Mouse (Mus musculus): ENCODE results near the gene Pecam1. TPM values are rescaled to one million over a fixed set of nuclear protein-coding genes. Genes with fewer than 3 reads are reported as not detected.
"Not testable (repeated sequence)": the region's sequence is repeated elsewhere in the genome, so short reads cannot be mapped to it uniquely, and the experiment has no call there.

Gene Pecam1
- total RNA-seq, 1 experiment from 2014 or later: 110 TPM

DNA sequence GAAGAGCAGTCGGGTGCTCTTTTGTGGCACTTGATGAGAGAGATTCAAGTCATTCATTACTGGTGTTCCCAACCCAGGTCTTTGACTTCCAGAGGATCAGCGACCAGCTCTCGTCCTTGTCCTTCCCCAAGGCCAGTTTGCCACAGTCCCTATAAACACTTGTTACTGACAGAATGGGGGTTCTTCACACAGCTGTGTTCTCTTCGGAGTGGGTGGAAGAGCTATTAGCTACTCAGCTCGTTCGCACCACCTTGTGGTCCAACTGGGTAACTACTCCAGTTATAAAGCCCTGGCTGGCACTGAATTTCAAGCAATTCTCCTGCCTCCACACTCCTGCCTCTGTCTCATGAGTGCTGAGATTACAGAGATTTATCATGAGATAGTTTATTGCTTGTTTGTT is 122.7 kb downstream of the Pecam1 start:
- peak; percentile 84 for DNase-seq

- no peak for DNase-seq
Observed at GRCm38 (mm10) chr11:106625577-106625976, 124.9 kb downstream of the Pecam1 start.

DNA sequence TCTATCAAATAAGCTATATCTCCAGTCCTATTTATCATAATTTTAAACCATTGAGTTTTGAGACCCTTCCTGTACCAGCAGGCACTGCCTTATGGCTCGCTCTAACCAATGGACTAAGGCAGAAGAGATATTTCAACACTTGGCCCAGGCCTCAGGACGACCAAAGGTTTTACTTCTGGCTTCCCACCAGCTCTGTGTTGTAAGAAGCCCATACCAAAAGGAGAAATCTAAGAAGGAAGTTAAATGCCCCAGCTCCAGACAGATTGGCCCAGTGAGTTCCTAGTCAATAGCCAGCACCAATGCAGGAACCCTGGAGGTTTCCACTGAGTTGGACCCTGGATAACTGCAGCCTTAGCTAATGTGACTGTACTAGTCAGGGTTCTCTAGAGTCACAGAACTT is 126.8 kb downstream of the Pecam1 start:
- DNase-seq: peak; percentile 51

- no peak for DNase-seq
Observed at GRCm38 (mm10) chr11:106622056-106622455, 128.4 kb downstream of the Pecam1 start.

- DNase-seq: not testable (repeated sequence)
Observed at GRCm38 (mm10) chr11:106618768-106619167, 131.7 kb downstream of the Pecam1 start.

GRCm38 (mm10) chr11:106617821-106618580 is 132.4 kb downstream of the Pecam1 start:
- peak; percentile 22 for DNase-seq

DNA sequence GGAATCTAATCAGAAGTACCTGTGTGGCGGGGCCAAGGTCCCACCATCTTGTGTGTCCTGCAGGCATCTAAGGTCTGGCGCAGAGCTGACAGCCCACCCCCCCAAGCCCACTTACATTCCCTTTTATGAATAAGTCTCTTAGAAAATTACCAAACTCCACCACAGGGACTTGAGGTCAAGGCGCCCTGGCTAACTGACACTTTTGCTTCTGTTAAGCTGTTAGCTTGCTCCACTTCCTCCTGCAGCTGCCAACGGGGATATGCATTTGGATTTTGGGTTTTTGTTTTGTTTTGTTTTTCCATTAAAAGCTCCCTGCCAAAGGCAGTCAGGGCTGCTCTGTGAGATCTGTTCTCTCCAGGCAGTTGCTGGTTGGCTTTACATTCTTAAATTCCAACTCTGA is 134.9 kb downstream of the Pecam1 start:
- DNase-seq: no peak

GRCm38 (mm10) chr11:106614339-106614645 is 136.1 kb downstream of the Pecam1 start:
- DNase-seq: peak; percentile 18

GRCm38 (mm10) chr11:106613638-106614338 is 136.6 kb downstream of the Pecam1 start:
- DNase-seq: peak; percentile 38

DNA sequence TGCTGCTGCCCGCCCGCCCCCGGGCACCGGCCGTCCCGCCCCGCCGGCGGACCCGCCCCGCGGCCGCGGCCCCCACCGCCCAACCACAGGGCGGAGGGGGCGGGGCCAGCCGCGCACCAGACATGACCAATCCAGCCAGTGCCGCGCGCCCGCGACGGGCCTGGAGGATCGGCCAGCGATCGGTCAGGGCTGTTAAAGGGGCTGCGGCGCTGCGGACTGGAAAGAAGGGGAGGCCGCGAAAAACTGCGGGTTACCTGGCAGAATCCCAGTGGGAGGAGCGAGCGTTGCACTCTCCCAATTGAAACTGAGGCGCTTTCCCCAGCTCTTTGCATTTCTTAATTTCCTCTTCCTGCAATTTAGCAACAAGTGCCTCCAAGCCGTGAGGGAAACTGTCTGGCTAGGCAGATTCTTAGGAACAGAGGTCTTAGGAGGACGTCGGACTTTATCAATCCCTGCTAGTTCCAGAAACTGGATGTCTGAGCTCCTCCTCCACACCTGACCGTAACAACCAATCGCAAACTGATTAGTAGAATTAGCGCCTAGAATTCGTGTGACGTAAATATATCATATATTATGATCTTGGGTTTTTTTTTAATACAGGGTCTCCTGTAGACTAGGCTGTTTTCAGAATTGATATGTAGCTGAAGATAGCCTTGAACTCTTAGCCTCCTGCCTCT is 137.3 kb downstream of the Pecam1 start, which contains the start of gene Tex2:
TSS of gene Tex2 (minus strand) at position 463 of the 677 bp plus-strand sequence.
- peak; percentile 99 for DNase-seq

DNA sequence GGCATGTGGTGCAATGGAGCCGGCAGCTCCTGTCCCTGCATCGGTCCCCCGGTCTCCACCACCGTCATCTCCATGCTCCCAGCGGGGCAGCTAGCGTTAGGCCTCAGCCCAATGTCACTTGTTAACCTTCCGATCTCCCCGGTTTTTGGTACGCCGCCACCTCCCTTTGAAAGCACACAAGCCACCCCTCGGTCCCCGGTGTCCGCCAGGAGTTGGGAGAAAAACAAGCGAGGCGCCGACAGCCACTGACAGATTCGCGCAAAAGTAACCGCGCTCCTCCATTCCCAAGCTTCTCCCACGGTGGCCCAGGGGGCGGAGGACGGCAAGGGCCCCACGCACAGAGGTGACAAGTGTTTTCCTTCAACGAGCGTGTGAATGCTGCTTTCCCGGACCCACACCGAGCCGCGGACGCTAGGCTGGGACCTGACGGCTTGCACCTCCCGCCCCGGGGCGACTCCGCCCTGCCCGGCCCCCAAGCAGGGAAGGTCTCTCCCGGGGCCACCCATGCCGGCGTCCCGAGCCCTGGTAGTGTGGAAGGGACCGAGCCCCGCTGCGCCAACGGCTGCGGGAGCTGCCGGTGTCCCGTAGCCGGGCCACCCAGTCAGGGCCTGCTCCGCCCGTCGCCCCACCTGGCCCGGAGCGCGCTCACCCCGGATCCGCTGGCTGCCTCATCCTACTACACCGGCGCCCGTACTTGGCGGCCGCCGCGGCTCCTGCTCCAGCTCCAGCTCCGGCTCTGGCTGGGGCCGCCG is 138.0 kb downstream of the Pecam1 start:
- DNase-seq: peak; percentile 85

- no peak for DNase-seq
Observed at GRCm38 (mm10) chr11:106609731-106610130, 140.7 kb downstream of the Pecam1 start.

DNA sequence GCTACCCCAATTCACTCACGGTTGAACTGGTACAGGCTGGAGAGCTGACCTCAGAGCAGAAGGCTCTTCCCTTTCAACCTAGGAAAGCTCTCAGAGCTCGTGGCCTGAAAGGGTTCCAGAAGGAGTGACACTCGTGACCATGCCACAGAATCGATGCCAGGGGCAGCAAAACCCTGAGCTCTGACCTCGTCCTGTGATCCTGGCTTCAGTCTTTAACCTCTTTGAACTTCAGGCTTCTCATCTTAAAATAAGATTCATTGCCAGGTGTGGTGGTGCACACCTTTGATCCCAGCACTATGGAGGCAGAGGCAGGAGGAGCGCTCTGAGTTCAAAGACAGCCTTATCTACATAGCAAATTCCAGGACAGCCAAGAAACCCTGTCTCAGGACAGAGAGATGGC is 143.1 kb downstream of the Pecam1 start:
- no peak for DNase-seq

- DNase-seq: no peak
Observed at GRCm38 (mm10) chr11:106606042-106606441, 144.4 kb downstream of the Pecam1 start.

Small RNAs within 50 kb of the gene (microRNA-seq; reads per million reads assigned to microRNA genes)
- gene Gm25994: 0 to 0.38 reads per million in 2 experiments
- 4.7 to 9.5 reads per million in 2 experiments for gene Mir3064

Other genes starting within 250 kb of the Pecam1 start
- 40.4 and 44.8 TPM in 2 replicates for gene Tex2, start 137.2 kb downstream of the Pecam1 start, total RNA-seq (2021)
- 0.67 and 1.9 TPM in 2 replicates for gene Milr1, start 598 bp upstream of the Pecam1 start, total RNA-seq (2021)
- gene Polg2, start 28.9 kb upstream of the Pecam1 start, total RNA-seq (2021): 6.6 and 7.3 TPM in 2 replicates
- gene Ddx5, start 38.6 kb upstream of the Pecam1 start, total RNA-seq (2021): 755 and 762 TPM in 2 replicates
- 12.2 and 13.2 TPM in 2 replicates for gene Cep95, start 38.6 kb upstream of the Pecam1 start, total RNA-seq (2021)
- 37.5 and 39.8 TPM in 2 replicates for gene Smurf2, start 170.1 kb upstream of the Pecam1 start, total RNA-seq (2021)
- gene Kpna2, start 248.9 kb upstream of the Pecam1 start, total RNA-seq (2021): 42.6 and 55.8 TPM in 2 replicates